Mouse (Mus musculus) c-Kit-positive CD71-positive TER-119-negative erythroid progenitor cells, embryonic 14.5 days (primary cell): ENCODE measurements around the gene Pigg.
"Not testable (repeated sequence)": the region's sequence is repeated elsewhere in the genome, so short reads cannot be mapped to it uniquely, and the experiment has no call there.

Experiments
- DNase-seq: peaks from one replicate; pipeline ENCODE4 v3.0.0-alpha.2; 2013; ENCODE audit warnings: low read depth

The Pigg gene

DNA sequence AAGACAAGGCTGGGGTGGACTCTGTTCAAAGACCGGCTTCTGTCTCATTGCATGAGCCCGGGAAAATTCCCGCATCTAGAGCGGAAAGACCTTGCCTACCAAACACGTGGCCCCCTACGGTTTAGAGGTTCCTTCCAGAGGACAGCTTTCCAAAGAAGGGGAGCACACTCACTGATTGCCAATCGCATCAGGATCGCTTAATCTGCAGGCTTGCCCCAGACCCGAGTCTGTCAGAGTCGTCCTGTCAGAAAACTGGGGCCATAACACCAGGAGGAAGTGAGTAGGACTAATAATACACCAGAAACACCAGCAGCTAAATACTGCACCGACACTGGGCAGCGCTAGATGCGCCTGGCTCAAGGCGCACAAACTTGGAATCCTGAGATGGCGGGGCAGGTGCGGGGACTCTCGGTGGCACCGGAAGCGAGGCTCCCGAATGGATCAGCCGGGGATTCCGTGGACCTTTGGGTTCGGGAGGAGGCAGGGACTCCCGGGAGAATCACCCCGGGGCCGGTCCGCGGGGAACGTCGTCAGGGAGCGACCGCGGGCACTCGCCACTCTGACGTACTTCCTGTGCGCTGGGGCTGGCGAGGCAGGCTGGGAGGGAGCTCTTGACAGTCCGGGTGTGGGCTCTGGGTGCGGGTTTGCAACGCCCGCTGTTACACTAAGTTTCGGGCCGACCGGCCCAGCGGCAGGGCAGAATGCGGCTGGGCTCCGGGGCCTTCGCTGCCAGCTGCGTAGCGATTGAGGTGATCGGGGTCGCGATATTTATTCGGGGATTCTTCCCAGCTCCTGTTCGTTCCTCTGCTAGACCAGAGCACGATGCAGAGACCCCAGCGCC, at the start of gene Pigg:
Gene Pigg (plus strand): TSS at position 386 of the 841 bp plus-strand sequence.
- DNase-seq = peak; percentile 86

DNA sequence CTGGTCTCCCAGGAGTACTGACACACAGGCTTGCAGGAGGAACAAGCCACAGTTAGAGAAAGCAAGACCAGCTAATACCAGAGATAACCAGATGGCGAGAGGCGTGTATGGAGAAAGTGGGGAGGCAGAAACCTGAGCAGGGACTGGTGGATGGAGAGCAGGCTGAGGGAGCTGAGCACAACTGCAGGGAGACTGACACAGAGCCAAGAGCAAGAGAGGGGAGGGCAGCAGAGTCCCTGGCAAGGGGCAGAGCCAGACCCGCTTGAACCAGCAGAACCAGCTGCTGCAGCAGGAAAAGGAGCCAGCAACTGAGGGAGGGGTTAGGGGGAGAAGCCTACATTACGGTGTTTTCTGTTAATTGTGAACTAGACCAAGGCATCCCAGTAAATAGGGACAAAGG, 49.7 kb upstream of the Pigg start:
- DNase-seq = peak; percentile 74

DNA sequence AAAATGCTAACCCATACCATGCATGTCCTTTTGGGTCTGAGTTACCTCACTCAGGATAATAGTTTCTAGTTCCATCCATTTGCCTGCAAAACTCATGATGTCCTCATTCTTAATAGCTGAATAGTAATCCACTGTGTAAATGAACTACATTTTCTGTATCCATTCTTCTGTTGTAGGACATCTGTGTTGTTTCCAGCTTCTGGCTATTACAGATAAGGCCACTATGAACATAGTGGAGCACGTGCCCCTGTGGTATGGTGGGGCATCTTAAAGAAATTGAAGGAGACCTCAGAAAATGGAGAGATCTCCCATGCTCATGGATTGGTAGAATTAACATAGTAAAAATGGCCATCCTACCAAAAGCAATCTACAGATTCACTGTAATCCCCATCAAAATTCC, 48.6 kb upstream of the Pigg start:
- not testable (repeated sequence) for DNase-seq

DNA sequence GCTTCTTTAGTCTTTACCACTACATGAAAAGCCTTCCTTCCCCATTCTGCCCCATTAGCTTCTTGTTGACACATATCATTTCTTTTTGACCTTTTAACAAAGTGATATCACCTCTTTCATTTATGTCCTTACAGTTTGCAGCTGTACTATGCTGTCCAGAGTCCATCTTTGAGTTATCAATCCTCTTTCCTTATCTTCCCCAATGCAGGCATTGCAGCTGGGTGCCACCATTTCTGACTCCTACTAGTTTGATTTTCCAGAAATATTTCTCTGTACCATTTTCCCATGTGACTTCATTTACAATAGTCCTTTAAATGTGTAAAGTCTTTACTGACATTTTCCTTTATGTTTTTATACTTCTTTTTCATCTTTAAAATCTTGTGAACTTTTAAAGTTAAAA, 45.4 kb upstream of the Pigg start:
- no peak for DNase-seq

DNA sequence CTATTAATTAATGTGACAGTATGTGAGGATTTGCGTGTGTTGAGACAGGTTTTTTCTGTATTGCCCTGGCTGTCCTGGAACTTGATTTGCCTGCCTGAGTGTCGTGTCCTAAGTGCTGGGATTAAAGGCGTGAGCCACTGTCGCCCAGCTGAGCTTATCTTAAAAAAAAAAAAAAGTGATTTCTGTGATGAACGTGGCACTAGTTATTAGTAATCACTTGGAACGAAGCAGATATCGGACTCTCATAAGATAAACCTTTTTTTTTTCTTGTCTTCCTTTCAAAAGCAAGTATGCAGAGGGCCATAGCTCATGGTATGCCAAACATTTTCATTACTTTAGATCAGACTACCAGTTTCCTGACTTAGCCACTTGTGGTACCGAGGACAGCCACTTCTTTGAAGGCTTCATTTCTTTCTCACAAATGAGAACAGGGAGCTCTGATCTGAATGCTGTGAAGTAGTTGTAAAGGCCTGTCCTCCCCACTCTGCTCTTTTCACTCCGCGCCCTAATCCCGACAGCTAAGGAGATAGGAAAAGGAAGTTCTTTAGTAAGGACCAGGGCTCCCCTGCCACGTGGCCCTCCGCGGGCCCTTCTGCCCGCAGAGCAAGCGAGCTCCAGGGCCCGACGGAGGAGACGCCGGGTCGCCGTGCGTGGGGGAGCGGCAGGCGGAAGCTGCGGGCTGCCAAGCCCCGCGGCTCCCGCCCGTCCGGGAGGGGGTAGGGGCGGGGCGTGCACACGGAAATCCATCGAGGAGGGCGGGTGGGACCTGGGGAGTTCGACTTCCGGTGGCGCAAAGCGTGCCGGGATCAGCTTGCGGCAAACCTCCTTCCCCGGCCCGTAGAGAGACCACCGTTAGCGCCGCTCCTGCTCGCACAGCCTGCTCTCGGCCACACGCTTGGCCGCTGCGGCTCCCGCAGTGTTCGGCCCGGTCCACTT, 44.0 kb upstream of the Pigg start, which contains the start of gene Dr1:
Gene Dr1 (plus strand): TSS at position 771 of the 936 bp plus-strand sequence.
- peak; percentile 84 for DNase-seq

DNA sequence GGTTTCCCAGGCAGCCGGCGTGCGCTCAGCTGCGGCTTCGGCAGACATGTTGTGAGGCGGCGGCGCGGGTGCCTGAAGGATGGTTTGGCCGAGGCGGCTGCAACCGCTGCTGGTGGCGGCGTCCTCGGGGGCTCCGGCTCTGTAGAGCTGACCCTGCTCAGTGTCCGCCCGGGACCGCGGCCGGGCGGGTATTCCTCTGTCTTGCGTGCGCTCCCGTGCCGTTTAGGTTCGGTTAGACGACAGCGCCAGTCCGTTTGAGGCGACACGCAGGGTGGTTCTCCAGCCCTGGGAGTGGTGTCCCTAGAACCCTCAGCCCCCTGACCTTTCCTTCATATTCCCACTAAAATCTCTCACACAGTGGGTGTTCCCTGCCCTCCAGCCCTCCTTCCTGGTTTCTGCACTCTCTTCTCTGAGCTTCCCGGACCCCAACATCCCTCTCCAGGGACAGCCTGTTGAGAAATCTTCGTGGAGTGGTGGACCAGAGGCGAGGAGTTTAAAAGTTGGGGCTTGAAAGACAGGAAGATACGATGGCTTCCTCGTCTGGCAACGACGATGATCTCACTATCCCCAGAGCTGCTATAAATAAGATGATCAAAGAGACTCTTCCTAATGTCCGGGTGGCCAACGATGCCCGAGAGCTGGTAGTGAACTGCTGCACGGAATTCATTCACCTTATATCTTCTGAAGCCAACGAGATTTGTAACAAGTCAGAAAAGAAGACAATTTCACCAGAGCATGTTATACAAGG, 43.2 kb upstream of the Pigg start:
- DNase-seq = no peak

DNA sequence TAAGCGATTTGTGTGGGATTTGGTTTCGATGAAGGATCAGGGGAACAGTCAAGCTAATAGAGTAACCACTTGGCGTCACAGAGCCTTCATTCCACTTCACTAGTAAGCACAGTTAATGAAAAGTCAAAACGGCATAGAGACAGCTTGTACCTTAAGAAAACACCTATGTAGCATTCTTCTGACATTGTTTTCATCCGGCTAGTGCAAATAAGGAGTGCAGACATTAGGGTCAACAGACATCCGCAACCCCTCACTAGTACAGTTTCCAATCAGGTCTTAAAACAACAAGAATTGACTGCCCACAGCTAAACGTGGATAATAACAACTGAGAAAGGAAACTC, 42.6 kb upstream of the Pigg start:
- DNase-seq = no peak

DNA sequence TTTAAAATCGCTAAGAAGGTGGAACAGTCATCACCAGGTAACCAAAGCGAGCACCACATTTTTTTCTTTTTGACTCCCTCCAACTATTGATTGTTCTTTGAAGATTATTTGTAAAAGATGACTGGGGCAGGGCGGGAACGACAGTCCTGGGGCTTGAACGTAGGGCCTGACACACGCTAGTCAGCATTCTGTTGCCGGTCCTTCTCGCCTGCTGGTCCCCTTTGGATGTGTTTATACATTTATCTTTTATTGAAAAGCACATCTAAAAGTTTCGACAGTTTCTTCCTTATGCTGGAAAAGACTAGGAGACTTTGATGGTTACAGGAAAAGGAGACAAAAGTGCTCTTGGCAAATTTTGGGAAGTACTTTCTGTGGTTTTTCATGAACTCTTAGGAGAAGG, 42.0 kb upstream of the Pigg start:
- no peak for DNase-seq

DNA sequence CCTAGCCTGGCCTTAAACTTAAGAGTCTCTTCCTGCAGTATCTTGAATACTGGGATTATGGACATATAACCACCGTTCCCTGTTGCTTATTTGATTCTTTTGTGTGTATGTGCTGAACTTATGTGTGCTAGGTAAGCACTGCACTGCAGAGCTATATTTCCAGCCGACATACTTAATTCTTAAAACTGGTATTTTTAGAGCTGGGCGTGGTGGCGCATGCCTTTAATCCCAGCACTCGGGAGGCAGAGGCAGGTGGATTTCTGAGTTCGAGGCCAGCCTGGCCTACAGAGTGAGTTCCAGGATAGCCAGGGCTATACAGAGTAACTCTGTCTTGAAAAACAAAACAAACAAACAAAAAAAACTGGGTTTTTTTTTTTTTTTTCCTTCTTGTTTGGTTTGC, 41.1 kb upstream of the Pigg start:
- DNase-seq = not testable (repeated sequence)

DNA sequence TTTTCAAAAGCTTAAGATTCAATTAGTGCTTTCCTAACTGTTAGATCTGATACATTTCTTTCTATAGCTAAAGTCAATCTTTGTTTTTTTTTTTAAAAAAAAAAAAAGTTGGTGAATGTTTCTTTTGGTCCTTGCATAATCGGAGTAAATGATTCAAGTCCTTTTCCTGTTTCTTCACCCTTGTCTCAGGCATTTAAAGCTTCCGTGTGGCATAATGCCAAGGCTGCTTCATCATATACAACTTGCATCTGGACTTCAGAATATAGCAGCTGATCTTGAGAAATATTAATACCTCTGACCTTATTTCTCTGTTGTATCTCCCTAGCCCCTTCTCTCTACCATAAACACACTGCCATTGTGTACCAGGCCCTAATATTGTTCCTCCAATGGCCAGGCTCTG, 25.5 kb upstream of the Pigg start:
- no peak for DNase-seq

DNA sequence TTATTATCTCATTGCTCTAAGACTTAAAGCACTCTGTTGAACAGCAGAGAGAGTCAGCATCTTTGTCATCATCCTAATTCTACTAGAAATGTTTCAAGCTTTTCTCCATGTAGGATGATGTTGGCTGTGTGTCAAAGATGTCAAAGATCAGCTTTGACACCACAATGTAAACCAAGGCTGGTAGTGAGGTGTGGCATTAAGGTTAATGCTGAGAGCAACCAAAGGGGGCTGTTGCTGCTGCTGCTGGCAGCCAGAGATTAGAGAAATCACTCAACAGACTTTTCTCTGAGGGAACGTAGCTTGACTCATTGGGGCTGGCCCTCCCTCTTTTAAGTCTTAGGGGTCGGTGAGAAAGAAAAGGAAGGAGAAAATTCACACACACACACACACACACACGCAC, 10.8 kb upstream of the Pigg start:
- DNase-seq = no peak

DNA sequence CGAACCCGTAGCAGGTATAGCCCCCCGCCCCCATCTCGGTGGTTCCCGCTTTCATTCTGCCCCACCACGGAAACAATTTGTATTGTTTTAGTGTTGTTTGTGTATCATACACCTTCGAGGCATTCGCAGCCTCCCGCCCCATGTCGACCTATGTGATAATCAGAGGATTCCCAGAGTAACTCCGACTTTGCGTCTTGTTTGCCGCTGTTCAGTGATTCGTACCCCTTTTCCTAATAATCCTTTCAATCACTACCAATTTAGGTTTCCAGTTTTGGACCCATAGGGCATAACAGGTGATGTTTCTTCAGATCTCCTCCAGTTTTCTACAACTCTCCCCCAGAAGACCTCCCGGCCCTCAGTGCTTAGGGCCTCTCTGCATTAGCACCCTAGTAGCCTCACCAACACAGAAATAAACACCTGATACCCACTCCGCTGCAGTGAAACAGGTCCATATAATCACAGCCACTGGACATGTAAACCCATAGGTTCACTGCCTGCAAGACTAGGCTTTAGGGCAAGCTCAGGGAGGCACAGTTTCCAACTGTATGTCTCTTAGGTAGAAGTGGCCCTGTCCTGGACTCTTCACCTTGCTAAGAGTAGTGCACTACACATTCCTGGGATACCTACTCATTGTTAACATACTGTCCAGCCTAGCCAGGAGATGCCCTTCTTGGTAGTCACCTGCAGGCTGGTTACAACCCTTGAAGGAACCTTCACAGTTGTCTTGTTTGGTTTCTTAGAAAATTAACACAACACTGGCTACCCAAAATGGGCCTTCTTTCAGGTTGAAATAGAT, 854 bp downstream of the Pigg start:
- no peak for DNase-seq

DNA sequence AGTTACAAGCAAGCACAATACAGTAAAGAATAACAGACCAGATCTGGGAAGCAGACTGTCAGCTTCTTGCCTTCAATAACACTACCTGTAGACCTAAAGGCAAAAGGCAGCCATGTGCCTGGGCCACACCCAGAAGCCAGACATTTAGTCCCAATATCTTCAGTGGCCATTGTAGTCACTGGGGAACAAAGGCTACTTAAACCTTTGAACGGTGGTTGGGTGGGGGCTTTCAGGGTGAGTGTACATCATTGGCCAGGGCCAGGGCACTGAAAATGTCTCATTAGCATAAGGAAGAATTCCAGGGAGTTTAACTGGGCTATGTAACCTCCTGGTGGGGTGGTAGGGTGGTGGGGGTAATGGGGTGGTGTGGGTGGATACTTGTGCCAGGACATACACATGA, 18.6 kb downstream of the Pigg start:
- no peak for DNase-seq

DNA sequence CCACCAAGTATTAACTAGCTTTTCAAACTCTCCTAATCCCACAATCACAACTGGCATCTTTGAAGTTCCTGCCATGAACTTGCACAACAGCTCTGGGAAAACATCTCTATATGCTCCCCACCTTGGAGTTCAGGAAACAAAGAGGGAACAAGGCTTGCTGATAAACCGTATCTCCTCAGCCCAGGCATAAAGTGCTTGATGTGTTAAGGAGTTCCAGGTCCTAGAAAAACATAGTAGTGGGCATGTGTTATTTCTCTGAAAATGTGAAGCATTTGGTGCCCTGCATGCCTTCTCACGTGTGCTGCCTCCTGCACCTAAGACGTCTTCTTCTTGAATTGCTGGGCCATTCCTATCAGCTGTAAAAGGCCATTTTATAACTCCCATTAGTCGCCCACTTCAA, 25.0 kb downstream of the Pigg start:
- peak; percentile 67 for DNase-seq

DNA sequence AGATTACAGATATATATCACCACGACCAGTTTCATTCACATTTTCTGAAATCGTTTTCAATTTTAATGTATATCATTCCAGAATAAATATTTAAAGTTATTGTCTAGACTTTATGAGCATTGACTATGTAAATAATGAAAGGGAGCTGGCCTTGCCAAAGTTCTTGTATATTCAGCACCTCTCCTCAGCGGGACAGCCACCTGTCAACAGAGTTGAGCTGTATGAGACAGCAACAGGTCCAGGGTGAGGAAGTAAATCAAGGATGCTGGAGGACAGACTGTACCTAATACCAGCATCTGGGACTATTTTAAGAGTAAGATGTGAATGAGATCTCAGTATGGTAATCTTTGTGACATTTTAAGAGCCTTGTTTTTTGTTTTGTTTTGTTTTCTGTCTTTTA, 25.6 kb downstream of the Pigg start:
- no peak for DNase-seq

DNA sequence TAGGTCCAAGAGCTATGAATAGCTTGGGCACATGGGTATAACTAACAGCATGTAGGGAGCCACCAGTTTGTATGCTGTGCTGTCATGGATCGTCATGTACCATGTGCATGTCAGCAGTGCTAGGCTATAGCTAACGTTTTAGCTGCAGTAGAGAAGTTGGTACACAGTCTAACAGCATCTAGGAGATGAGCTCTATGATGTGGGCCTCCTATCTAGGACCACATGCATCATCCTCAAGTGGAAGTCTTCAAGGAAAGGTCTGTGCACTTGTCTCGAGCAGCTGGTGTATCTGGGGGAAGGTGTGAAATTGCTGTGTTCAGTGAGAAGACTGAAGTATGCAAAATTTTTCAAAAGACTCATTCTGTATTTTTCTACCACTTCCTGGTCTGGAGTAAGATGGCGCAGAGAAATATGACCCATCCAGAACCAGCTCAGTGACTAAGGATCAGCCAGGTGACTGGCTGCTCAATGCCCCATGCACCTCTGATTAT, 31.3 kb downstream of the Pigg start:
- DNase-seq = no peak

DNA sequence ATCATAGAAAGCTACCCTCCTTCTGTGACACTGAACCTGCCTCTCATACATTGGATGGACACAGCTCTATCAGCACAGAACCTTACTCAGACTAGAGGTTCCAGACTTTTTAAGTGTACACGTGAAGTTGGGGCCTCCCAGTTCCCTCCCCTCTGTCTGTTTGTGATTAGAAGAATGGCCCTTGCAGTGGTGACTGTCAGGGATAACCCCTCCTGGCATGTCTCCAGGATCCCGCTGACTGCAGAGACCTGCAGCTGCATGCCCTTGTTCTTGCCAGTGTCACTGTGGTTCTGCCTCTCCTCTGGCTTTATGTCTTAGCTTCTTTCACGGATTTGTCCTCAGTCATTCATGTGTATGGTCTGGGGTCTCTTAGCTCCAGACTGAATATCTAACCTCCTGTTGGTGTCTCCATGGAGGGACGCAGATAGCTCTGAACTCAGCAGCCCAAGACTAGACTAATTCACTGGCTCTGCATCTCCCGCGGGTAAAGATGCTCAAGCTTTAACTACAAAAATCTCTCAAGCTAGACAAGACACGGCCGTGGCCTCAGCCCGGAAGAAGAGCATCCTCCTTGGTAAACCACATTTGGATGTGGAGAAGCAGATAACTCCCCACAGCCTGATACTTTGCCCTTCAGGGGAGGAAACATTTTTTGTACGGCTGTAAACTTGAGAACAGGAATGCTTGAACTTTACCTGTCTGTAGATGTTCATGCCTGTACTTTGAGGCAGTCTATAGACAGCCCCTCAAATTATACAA, 33.1 kb downstream of the Pigg start:
- no peak for DNase-seq

DNA sequence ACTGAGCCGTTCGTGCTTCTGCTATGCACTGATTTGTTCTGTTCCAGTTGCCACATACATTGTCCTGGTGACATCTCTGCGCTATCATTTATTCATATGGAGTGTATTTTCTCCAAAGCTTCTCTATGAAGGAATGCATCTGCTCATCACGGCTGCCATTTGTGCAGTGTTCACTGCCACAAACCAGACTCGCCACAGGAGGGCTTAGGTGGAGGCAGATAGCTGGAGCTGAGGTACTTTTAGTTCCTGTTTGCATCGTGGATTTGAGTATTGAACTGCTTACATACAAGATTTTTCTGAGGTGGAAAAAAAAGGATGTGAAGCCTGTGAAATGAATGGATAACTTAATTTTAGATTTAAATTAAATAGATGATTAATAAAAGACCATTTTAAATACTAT, 35.4 kb downstream of the Pigg start:
- no peak for DNase-seq

DNA sequence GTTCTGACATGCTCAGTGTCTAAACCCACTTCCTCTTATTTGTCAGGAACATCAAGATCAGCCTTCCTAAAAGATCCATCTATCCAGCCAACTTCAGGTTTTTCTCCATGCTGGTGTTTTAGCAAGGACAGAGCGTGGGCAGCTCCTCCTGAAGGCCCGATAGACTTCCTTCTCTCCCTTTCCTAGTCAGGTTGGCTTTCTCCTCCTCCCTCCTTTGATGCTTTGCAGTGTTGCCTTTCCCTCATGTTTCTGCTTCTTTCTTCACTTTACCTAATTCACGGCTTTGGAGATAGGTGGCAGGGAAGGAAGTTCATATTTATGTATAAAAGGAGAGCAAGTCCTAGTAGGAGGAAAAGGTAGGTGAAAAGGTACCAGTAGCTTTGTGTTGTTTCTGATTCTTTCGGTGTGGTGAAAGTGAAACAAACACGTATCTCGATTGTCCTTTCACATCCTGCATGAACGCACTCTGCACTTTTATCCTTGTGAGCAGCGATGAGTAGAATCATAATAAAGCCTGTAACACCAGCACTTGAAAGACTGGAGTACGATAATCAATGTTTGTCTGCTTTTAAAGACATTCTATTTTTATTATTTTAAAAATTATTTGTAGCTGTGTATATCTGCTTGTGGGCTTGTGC, 37.2 kb downstream of the Pigg start:
- DNase-seq = no peak

DNA sequence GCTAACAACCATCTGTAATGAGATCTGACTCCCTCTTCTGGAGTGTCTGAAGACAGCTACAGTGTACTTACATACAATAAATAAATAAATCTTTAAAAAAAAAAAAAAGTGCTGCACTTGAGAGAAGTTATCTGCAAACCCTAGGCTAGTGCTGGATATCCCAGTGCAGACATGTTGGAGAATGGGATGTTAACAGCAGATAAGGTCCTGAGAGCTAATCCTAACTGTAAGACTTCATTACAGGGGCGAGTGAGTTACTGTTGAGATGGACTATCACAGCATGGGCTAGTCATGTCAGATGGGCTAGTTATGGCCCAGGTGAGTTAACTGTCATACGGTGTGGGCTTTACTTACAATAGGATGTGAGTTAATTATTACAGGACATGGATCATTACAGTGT, 41.6 kb downstream of the Pigg start:
- no peak for DNase-seq
